Mouse (Mus musculus) G1E (cell line): ENCODE data around the gene Lmna.

ENCODE experiments used
- CTCF ChIP-seq: IDR thresholded peaks from 2 replicates; pipeline ENCODE4 v1.5.1; 2012; ENCODE audit warnings: low read depth, low read length, inconsistent platforms, mixed read lengths
- GATA1 ChIP-seq: IDR thresholded peaks from 2 replicates; pipeline ENCODE4 v1.6.1; 2012; ENCODE audit warnings: borderline replicate concordance, low read length, inconsistent platforms, mixed read lengths
- GATA2 ChIP-seq: IDR thresholded peaks from 2 replicates; pipeline ENCODE4 v1.6.1; 2012; ENCODE audit warnings: low read depth, low read length, inconsistent platforms, borderline replicate concordance
- POLR2AphosphoS5 ChIP-seq: IDR thresholded peaks from 2 replicates; pipeline ENCODE4 v1.6.1; 2012; ENCODE audit warnings: low read depth, low read length, inconsistent platforms; ENCODE audit not compliant: insufficient replicate concordance
- TAL1 ChIP-seq: conservative IDR thresholded peaks from 2 replicates; pipeline ENCODE4 v1.6.1; 2012; ENCODE audit warnings: low read depth, low read length, inconsistent platforms, mixed read lengths

DNA sequence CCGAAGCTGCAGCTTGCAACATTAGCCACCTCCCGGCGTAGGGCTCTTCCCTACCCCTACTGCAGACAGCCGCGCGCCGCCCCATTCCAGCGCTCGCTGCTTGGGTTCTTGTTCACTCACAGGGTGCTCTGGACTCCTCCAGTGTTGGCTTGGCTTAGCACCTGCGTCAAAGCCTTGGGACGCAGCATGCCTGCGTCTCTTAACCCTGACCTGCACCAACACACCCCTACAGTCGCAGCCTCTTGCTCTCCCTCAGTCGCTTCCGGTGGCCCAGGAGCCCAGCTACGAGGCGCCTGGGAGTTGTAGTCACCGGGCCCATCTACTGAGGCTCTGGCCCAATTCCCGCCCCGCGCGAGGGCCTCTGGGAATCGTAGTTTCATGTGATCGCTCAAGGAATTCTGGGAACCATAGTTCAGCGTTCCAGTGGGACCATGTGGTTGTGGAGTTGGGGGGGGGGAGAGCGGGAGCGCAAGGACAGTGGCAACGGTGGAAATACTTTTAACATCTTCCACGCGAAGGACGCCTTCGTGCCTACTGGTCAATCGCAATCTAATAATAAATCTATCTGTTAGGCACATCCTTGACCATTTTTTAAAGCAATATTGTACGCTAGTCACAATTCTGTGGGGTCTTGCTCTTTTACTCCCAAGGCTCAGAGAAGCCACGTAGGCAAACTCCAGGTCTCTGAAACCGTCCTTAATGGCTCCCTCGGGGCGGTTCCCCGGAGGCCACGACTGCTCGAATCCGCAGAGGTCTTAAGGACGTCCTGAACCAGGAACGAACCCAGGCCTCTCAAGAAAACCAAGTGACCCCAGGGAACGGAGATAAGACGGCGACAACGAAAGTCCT is 43.1 kb upstream of the Lmna start, which contains the start of gene Lamtor2:
- TF ChIP-seq CTCF (no peak), TAL1 (no peak), POLR2AphosphoS5 (no peak), GATA1 (no peak), GATA2 (no peak)
